Mouse (Mus musculus): ENCODE data around the gene Pitpnm3.

DNA sequence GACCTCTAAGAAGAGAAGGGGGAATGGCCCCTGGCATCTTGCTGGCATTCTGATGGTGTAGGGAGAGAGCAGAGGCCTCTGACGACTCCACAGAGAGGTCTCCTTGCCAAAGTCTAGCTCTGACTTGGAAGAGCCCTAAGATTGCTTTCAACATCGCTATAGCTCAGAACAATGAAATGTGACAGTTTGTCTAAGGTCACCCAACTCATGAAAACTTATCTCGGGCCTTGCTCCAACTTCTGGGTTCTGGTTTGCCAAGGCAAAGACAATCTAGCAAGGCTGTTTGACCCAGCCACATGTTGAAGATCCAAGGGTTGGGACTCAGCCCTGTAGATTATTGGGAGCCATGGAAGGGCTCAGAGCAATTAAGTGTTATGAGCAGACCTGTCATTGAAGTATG is 91.3 kb downstream of the Pitpnm3 start:
- TF ChIP-seq CTCF (IDR thresholded peaks at IDR 0.05; ENCODE audit: low read depth) (no peak), EP300 (IDR thresholded peaks at IDR 0.05; ENCODE audit: low read depth) (no peak)

Measured in liver, embryonic 14.5 days (tissue).